Mouse (Mus musculus) heart, postnatal 0 days (tissue): ENCODE measurements around the gene Ccdc97.

ENCODE experiments used
- CTCF ChIP-seq: IDR thresholded peaks from 2 replicates; pipeline ENCODE4 v1.5.1; 2016; ENCODE audit warnings: antibody characterized with exemption, control low read depth, low read depth
- EP300 ChIP-seq: IDR thresholded peaks from 2 replicates; pipeline ENCODE4 v1.6.1; 2016; ENCODE audit warnings: antibody characterized with exemption, low read depth

DNA sequence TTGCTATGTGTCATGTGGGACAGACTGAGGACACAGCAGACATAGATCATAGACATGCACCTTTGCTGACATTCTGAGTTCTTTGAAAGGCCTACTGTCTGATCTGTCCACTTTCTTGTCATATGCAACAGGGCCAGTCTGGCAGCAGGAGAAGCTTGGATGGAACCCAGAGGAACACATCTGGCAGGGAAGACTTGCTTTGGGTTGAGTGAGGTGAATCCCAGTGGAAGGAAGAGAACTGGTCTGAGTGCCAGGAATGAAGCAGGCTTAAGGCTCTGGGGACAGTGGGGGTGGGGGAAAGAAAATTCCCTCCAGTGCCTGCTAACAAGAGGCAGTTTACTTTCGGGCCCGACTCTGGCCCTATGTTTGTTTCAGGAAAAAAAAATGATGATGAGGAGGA is 11.0 kb upstream of the Ccdc97 start:
- no peak for TF ChIP-seq CTCF
- TF ChIP-seq EP300 = no peak
